Mouse (Mus musculus) neural tube, embryonic 15.5 days (tissue): ENCODE results near the gene Gm37240. TPM values are rescaled to one million over a fixed set of nuclear protein-coding genes. Genes with fewer than 3 reads are reported as not detected.

Experiments used
- ATAC-seq: fragments of 200-750 bp; cut with Nextera tagmentation; 2 replicates; pipeline ENCODE4 v1.8.0; 2017; ENCODE audit warnings: mild to moderate bottlenecking, moderate TSS enrichment, moderate library complexity; ENCODE audit not compliant: low FRiP score
- H3K27ac ChIP-seq: fragments of 300-500 bp; sonication (generic); replicated peaks from 2 replicates; pipeline ENCODE4 v1.5.1; 2015; ENCODE audit warnings: mild to moderate bottlenecking, inconsistent platforms
- H3K27me3 ChIP-seq: fragments of 300-500 bp; sonication (generic); replicated peaks from 2 replicates; pipeline ENCODE4 v1.6.1; 2015; ENCODE audit warnings: inconsistent platforms
- H3K36me3 ChIP-seq: fragments of 300-500 bp; sonication (generic); 2 replicates; pipeline ENCODE4 v1.6.1; 2015; ENCODE audit warnings: inconsistent platforms
- H3K4me1 ChIP-seq: fragments of 300-500 bp; sonication (generic); 2 replicates; pipeline ENCODE4 v1.6.1; 2015; ENCODE audit warnings: inconsistent platforms
- H3K4me2 ChIP-seq: fragments of 300-500 bp; sonication (generic); 2 replicates; pipeline ENCODE4 v1.6.1; 2015; ENCODE audit warnings: inconsistent platforms, mild to moderate bottlenecking, moderate library complexity
- H3K4me3 ChIP-seq: fragments of 300-500 bp; sonication (generic); replicated peaks from 2 replicates; pipeline ENCODE4 v1.5.1; 2015; ENCODE audit warnings: mild to moderate bottlenecking, inconsistent platforms
- H3K9ac ChIP-seq: fragments of 300-500 bp; sonication (generic); replicated peaks from 2 replicates; pipeline ENCODE4 v1.6.1; 2015; ENCODE audit warnings: mild to moderate bottlenecking, inconsistent platforms
- H3K9me3 ChIP-seq: fragments of 300-500 bp; sonication (generic); replicated peaks from 2 replicates; pipeline ENCODE4 v1.6.1; 2016; ENCODE audit warnings: inconsistent platforms
- WGBS: fragments of 180-500 bp; shearing (Covaris S2); methylation state at CpG from one replicate; pipeline ENCODE4 v1.1.7; 2015; ENCODE audit warnings: mixed read lengths; 5-methylcytosine and 5-hydroxymethylcytosine counted together
- polyA plus RNA-seq: library from polyadenylated mRNA; unstranded; fragments of >200 nt; fragmentation: Nextera tagmentation; extraction: Ambion mirVana; gene quantifications from 2 replicates; pipeline ENCODE4 v1.2.1, GENCODE M21; 2015

Gene Gm37240
- polyA plus RNA-seq, 1 experiment from 2014 or later = 0.99 TPM

- H3K9ac ChIP-seq = no peak overlapping the region
Observed at GRCm38 (mm10) chr3:85246131-85246530, 641.2 kb downstream of the Gm37240 start.

GRCm38 (mm10) chr3:85236546-85236945 lies 650.8 kb downstream of the Gm37240 start:
- Histone ChIP-seq H3K9me3 (no peaks in the 10 kb centered on the region), H3K27ac (no peak overlapping the region), H3K4me3 (no peak overlapping the region), H3K9ac (no peak overlapping the region), H3K4me1 (no peaks in the 10 kb centered on the region), H3K27me3 (no peaks in the 10 kb centered on the region), H3K36me3 (no peaks in the 10 kb centered on the region), H3K4me2 (no peak overlapping the region)
- no peak for ATAC-seq
- WGBS = 55% methylated on average over 3 of the region's 3 CpGs

More at GRCm38 (mm10) chr3:85246131-85246530, 641.2 kb downstream of the Gm37240 start:
- Histone ChIP-seq H3K27me3 (no peaks in the 10 kb centered on the region), H3K4me3 (no peak overlapping the region), H3K4me1 (no peaks in the 10 kb centered on the region), H3K9me3 (no peaks in the 10 kb centered on the region), H3K4me2 (no peak overlapping the region), H3K36me3 (no peaks in the 10 kb centered on the region), H3K27ac (no peak overlapping the region)
- WGBS = 71% methylated on average over 3 of the region's 3 CpGs
- no peak for ATAC-seq

- H3K4me2 ChIP-seq = no peak overlapping the region
- no peak overlapping the region for H3K27ac ChIP-seq
- H3K4me1 ChIP-seq = no peaks in the 10 kb centered on the region
- no peak overlapping the region for H3K4me3 ChIP-seq
- WGBS = 34% methylated on average over 6 of the region's 6 CpGs
- no peaks in the 10 kb centered on the region for H3K27me3 ChIP-seq
- no peaks in the 10 kb centered on the region for H3K9me3 ChIP-seq
- H3K36me3 ChIP-seq = no peaks in the 10 kb centered on the region
- no peak for ATAC-seq
- no peak overlapping the region for H3K9ac ChIP-seq
Observed at GRCm38 (mm10) chr3:85232846-85233245, 654.5 kb downstream of the Gm37240 start.

GRCm38 (mm10) chr3:85222046-85222445 lies 665.3 kb downstream of the Gm37240 start:
- ATAC-seq = no peak
- no peaks in the 10 kb centered on the region for H3K9me3 ChIP-seq
- no peaks in the 10 kb centered on the region for H3K4me1 ChIP-seq
- H3K27me3 ChIP-seq = no peaks in the 10 kb centered on the region
- no peak overlapping the region for H3K4me2 ChIP-seq
- no peaks in the 10 kb centered on the region for H3K36me3 ChIP-seq
- H3K9ac ChIP-seq = no peak overlapping the region
- WGBS = 84% methylated on average over 5 of the region's 5 CpGs
- H3K4me3 ChIP-seq = no peak overlapping the region
- no peak overlapping the region for H3K27ac ChIP-seq

GRCm38 (mm10) chr3:85214926-85215325 lies 672.4 kb downstream of the Gm37240 start:
- H3K4me1 ChIP-seq = no peaks in the 10 kb centered on the region
- no peaks in the 10 kb centered on the region for H3K27me3 ChIP-seq
- no peaks in the 10 kb centered on the region for H3K36me3 ChIP-seq
- H3K4me3 ChIP-seq = no peak overlapping the region
- no peak overlapping the region for H3K9ac ChIP-seq
- no peak overlapping the region for H3K4me2 ChIP-seq
- 82% methylated on average over 5 of the region's 5 CpGs for WGBS
- no peak overlapping the region for H3K27ac ChIP-seq
- ATAC-seq = no peak
- H3K9me3 ChIP-seq = no peaks in the 10 kb centered on the region

- WGBS = 79% methylated on average over 9 of the region's 9 CpGs
- Histone ChIP-seq H3K36me3 (no peaks in the 10 kb centered on the region), H3K9me3 (no peaks in the 10 kb centered on the region), H3K27ac (no peak overlapping the region), H3K27me3 (no peaks in the 10 kb centered on the region), H3K4me1 (no peaks in the 10 kb centered on the region), H3K4me3 (no peak overlapping the region), H3K4me2 (no peak overlapping the region), H3K9ac (no peak overlapping the region)
- ATAC-seq = no peak
Observed at GRCm38 (mm10) chr3:85212751-85213350, 674.5 kb downstream of the Gm37240 start.

- H3K4me3 ChIP-seq = no peak overlapping the region
- H3K9ac ChIP-seq = no peak overlapping the region
- H3K27ac ChIP-seq = no peak overlapping the region
- no peaks in the 10 kb centered on the region for H3K9me3 ChIP-seq
- no peaks in the 10 kb centered on the region for H3K27me3 ChIP-seq
- H3K4me2 ChIP-seq = no peak overlapping the region
- ATAC-seq = no peak
- no peaks in the 10 kb centered on the region for H3K4me1 ChIP-seq
- no peaks in the 10 kb centered on the region for H3K36me3 ChIP-seq
- WGBS = 75% methylated on average over 17 of the region's 17 CpGs
Observed at GRCm38 (mm10) chr3:85209887-85210844, 677.2 kb downstream of the Gm37240 start.

GRCm38 (mm10) chr3:85206475-85206874 lies 680.8 kb downstream of the Gm37240 start:
- Histone ChIP-seq H3K9ac (no peak overlapping the region), H3K4me1 (peaks cover 7% of the 10 kb centered on the region; the same call in 1 of the 2 replicates), H3K27me3 (no peaks in the 10 kb centered on the region), H3K4me2 (no peak overlapping the region), H3K4me3 (no peak overlapping the region), H3K36me3 (no peaks in the 10 kb centered on the region), H3K27ac (no peak overlapping the region), H3K9me3 (no peaks in the 10 kb centered on the region)
- no peak for ATAC-seq
- WGBS = 88% methylated on average over 7 of the region's 7 CpGs

- WGBS = 91% methylated on average over 4 of the region's 4 CpGs
- Histone ChIP-seq H3K4me2 (no peak overlapping the region), H3K4me3 (no peak overlapping the region), H3K27ac (no peak overlapping the region), H3K4me1 (peaks cover 7% of the 10 kb centered on the region; the same call in 1 of the 2 replicates), H3K36me3 (no peaks in the 10 kb centered on the region), H3K27me3 (no peaks in the 10 kb centered on the region), H3K9me3 (no peaks in the 10 kb centered on the region), H3K9ac (no peak overlapping the region)
- no peak for ATAC-seq
Observed at GRCm38 (mm10) chr3:85205911-85206310, 681.4 kb downstream of the Gm37240 start.

- WGBS = 42% methylated on average over 9 of the region's 9 CpGs
- no peak overlapping the region for H3K27ac ChIP-seq
- H3K4me3 ChIP-seq = no peak overlapping the region
- no peak; the same call in 1 of the 2 replicates for ATAC-seq
- H3K9ac ChIP-seq = no peak overlapping the region
- H3K9me3 ChIP-seq = no peaks in the 10 kb centered on the region
- H3K4me1 ChIP-seq = peaks cover 7% of the 10 kb centered on the region; the same call in 1 of the 2 replicates
- no peaks in the 10 kb centered on the region for H3K27me3 ChIP-seq
- H3K4me2 ChIP-seq = no peak overlapping the region
- H3K36me3 ChIP-seq = no peaks in the 10 kb centered on the region
Observed at GRCm38 (mm10) chr3:85203659-85204058, 683.7 kb downstream of the Gm37240 start.

GRCm38 (mm10) chr3:85202726-85203125 lies 684.6 kb downstream of the Gm37240 start:
- H3K4me3 ChIP-seq = no peak overlapping the region
- H3K27me3 ChIP-seq = no peaks in the 10 kb centered on the region
- no peak overlapping the region for H3K9ac ChIP-seq
- no peaks in the 10 kb centered on the region for H3K36me3 ChIP-seq
- peaks cover 7% of the 10 kb centered on the region; the same call in 1 of the 2 replicates for H3K4me1 ChIP-seq
- H3K4me2 ChIP-seq = no peak overlapping the region
- H3K27ac ChIP-seq = no peak overlapping the region
- 74% methylated on average over 3 of the region's 3 CpGs for WGBS
- H3K9me3 ChIP-seq = no peaks in the 10 kb centered on the region
- ATAC-seq = no peak

- Histone ChIP-seq H3K27ac (no peak overlapping the region), H3K4me3 (no peak overlapping the region), H3K9ac (no peak overlapping the region), H3K9me3 (no peaks in the 10 kb centered on the region), H3K4me2 (no peak overlapping the region), H3K27me3 (no peaks in the 10 kb centered on the region), H3K36me3 (no peaks in the 10 kb centered on the region), H3K4me1 (peaks cover 7% of the 10 kb centered on the region; the same call in 1 of the 2 replicates)
- 34% methylated on average over 4 of the region's 4 CpGs for WGBS
- no peak for ATAC-seq
Observed at GRCm38 (mm10) chr3:85201785-85202184, 685.5 kb downstream of the Gm37240 start.
